Mouse (Mus musculus): ENCODE measurements around the gene Etl4.

Etl4 gene

GRCm38 (mm10) chr2:20560581-20560980, 651.0 kb downstream of the Etl4 start:
- no peak for DNase-seq (ENCODE audit: low spot score in 2 of 2)

- no peak for DNase-seq (ENCODE audit: low spot score in 2 of 2)
These were observed 653.5 kb downstream of the Etl4 start for GRCm38 (mm10) chr2:20563036-20563435.

GRCm38 (mm10) chr2:20568456-20568855, 658.9 kb downstream of the Etl4 start:
- DNase-seq (ENCODE audit: low spot score in 2 of 2): no peak

GRCm38 (mm10) chr2:20571940-20572339, 662.4 kb downstream of the Etl4 start:
- DNase-seq (ENCODE audit: low spot score in 2 of 2): no peak

GRCm38 (mm10) chr2:20580331-20580730, 670.8 kb downstream of the Etl4 start:
- DNase-seq (ENCODE audit: low spot score in 2 of 2): no peak

- no peak for DNase-seq (ENCODE audit: low spot score in 2 of 2)
These were observed 673.5 kb downstream of the Etl4 start for GRCm38 (mm10) chr2:20583032-20583431.

- no peak for DNase-seq (ENCODE audit: low spot score in 2 of 2)
These were observed 674.1 kb downstream of the Etl4 start for GRCm38 (mm10) chr2:20583562-20584153.

- no peak for DNase-seq (ENCODE audit: low spot score in 2 of 2)
These were observed 678.3 kb downstream of the Etl4 start for GRCm38 (mm10) chr2:20587913-20588312.

- no peak for DNase-seq (ENCODE audit: low spot score in 2 of 2)
These were observed 679.1 kb downstream of the Etl4 start for GRCm38 (mm10) chr2:20588631-20589030.

- DNase-seq (ENCODE audit: low spot score in 2 of 2): no peak
These were observed 684.5 kb downstream of the Etl4 start for GRCm38 (mm10) chr2:20594129-20594528.

GRCm38 (mm10) chr2:20595000-20595399, 685.4 kb downstream of the Etl4 start:
- no peak for DNase-seq (ENCODE audit: low spot score in 2 of 2)

GRCm38 (mm10) chr2:20596558-20596957, 687.0 kb downstream of the Etl4 start:
- DNase-seq (ENCODE audit: low spot score in 2 of 2): no peak

GRCm38 (mm10) chr2:20597193-20597592, 687.6 kb downstream of the Etl4 start:
- no peak for DNase-seq (ENCODE audit: low spot score in 2 of 2)

- DNase-seq (ENCODE audit: low spot score in 2 of 2): no peak
These were observed 693.1 kb downstream of the Etl4 start for GRCm38 (mm10) chr2:20602656-20603055.

- no peak for DNase-seq (ENCODE audit: low spot score in 2 of 2)
These were observed 694.0 kb downstream of the Etl4 start for GRCm38 (mm10) chr2:20603536-20603935.

- no peak for DNase-seq (ENCODE audit: low spot score in 2 of 2)
These were observed 694.4 kb downstream of the Etl4 start for GRCm38 (mm10) chr2:20603991-20604390.

GRCm38 (mm10) chr2:20609203-20609602, 699.6 kb downstream of the Etl4 start:
- DNase-seq (ENCODE audit: low spot score in 2 of 2): no peak

GRCm38 (mm10) chr2:20615948-20616347, 706.4 kb downstream of the Etl4 start:
- DNase-seq (ENCODE audit: low spot score in 2 of 2): peak in 1 of 2 experiments; percentile 11

- no peak for DNase-seq (ENCODE audit: low spot score in 2 of 2)
These were observed 708.8 kb downstream of the Etl4 start for GRCm38 (mm10) chr2:20618396-20618795.

GRCm38 (mm10) chr2:20619881-20620280, 710.3 kb downstream of the Etl4 start:
- DNase-seq (ENCODE audit: low spot score in 2 of 2): no peak

GRCm38 (mm10) chr2:20629156-20629712, 719.7 kb downstream of the Etl4 start:
- no peak for DNase-seq (ENCODE audit: low spot score in 2 of 2)

GRCm38 (mm10) chr2:20638604-20639003, 729.0 kb downstream of the Etl4 start:
- DNase-seq (ENCODE audit: low spot score in 2 of 2): no peak

GRCm38 (mm10) chr2:20639721-20640120, 730.1 kb downstream of the Etl4 start:
- no peak for DNase-seq (ENCODE audit: low spot score in 2 of 2)

- no peak for DNase-seq (ENCODE audit: low spot score in 2 of 2)
These were observed 733.2 kb downstream of the Etl4 start for GRCm38 (mm10) chr2:20642818-20643217.

Measured in heart, adult 9 months (tissue).